Mouse (Mus musculus): ENCODE results near the gene Hhatl. TPM values are rescaled to one million over a fixed set of nuclear protein-coding genes. Genes with fewer than 3 reads are reported as not detected.

Gene Hhatl
- polyA plus RNA-seq, 2 experiments, result 1.7 to 1.9 TPM

DNA sequence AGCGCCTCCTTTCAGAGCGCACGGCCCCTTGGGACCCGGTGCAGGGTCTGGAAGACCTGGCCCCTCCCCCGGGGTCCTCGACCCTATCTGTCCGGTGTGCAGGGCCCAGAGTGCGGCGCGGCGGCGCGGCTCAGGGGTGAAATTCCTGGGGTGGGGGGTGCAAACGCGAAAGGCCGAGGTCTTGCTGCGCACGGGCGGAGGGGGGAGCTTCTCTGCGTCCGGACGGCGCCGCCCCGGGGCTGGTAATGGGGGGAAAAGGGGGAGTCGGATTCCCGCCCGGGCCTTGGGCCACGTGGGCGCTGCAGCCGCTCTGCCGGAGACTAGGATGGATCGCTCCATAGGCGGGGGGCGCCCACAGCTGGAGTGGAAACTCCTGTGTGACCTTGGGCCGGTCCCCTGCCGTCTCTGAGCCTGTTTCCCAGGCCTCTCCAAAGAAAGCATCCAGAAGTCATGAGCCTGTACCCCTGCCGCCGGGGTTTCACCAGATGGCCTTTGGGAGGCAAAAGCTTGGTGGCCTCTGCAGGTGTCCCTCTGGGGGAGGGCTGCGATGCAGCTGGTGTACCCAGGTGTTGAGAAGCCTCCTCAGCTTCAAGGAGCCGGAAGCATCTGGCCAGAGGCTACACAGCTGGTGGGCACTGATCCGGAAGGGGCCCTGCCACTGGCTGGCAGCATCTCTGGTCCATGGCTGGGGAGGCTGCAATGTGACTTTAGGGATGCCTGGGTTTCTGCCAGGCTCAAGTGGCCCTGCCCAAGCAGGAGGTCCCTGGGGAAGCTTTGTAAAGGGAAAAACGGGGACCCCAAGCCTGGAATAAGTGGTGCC lies 31.8 kb downstream of the Hhatl start:
- peak overlapping the region; percentile 97 for H3K9ac ChIP-seq (ENCODE audit: low read depth, low read length, severe bottlenecking)
- H3K4me3 ChIP-seq (replicated peaks; ENCODE audit: low read length), result peak overlapping the region; percentile 90
- H3K4me2 ChIP-seq (replicated peaks; ENCODE audit: low read depth, low read length, severe bottlenecking), result peak overlapping the region; percentile 84
- no peaks in the 10 kb centered on the region for H3K27me3 ChIP-seq (ENCODE audit: control insufficient read depth, insufficient read depth, low read length)
- WGBS, result 2% methylated on average over 34 of the region's 43 CpGs
- H3K9me3 ChIP-seq (ENCODE audit: control insufficient read depth, low read length), result no peaks in the 10 kb centered on the region
- H3K36me3 ChIP-seq (ENCODE audit: control insufficient read depth, insufficient read depth, low read length), result peaks cover 46% of the 10 kb centered on the region
- ATAC-seq (ENCODE audit: low FRiP score, low read depth) (peak; percentile 73), DNase-seq (ENCODE audit: low spot score) (peak; percentile 78)
- peaks cover 26% of the 10 kb centered on the region for H3K4me1 ChIP-seq (ENCODE audit: control insufficient read depth, insufficient read depth, low read length)
- TF ChIP-seq POLR2A (IDR thresholded peaks at IDR 0.05; ENCODE audit: borderline replicate concordance, extremely low read depth, insufficient read depth, insufficient read length), result no peak
- H3K27ac ChIP-seq (replicated peaks; ENCODE audit: low read depth, low read length), result peak overlapping the region; percentile 95

DNA sequence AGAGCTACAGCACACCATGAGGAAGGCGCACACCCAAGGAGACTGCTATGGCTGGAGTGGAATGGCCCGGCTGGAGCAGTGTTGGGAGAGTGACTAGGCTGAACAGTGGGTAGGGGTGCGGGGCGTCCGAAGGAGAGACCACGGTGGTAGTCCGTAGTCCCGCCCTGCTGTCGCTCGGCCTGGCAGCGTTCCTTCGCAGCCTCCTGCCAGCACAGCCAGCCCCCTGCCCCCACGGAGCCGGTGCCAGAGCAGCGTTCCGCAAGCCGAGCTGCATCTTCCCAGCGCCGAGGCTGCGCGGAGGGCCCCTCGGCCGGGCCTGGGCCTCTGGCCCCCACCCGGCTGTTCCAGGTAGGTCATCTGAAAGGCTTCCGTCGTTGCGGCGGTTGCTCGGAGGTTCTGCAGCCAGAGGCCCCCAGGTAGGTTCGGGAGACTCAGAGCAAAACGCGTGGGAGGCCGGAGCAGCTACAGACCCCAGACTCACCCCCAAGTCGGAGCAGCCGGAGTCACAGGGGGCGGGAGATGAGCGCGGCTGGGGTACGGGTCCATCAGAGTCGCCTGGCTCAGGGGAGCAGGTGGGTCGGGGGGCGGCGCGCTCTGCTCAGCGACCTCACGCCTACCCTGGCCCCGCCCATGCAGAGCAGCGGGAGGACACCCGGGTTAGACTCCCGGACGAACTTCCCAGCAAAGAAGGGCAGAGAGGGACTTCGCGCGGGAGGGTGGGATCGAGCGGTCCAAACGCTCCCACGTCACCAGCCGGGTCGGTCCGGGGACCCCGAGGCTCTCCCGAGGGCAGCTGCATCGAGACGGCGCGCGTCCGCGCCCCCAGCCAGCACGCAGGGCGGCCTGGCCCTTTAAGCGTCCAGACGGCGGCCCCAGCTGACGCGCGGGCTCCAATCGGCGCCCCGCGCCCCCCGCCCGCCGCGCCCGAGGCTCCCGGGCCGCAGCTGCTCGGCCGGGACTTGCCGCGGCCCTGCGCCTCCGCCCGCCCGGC lies 32.9 kb downstream of the Hhatl start, which contains the start of gene Zfp651:
Gene Zfp651, plus strand, starts transcription at position 240 of the 991 bp plus-strand sequence.
- peaks cover 46% of the 10 kb centered on the region for H3K36me3 ChIP-seq (ENCODE audit: control insufficient read depth, insufficient read depth, low read length)
- DNase-seq (ENCODE audit: low spot score) (peak; percentile 71), ATAC-seq (ENCODE audit: low FRiP score, low read depth) (peak; percentile 77)
- under 1% methylated on average over 49 of the region's 97 CpGs for WGBS
- no peaks in the 10 kb centered on the region for H3K27me3 ChIP-seq (ENCODE audit: control insufficient read depth, insufficient read depth, low read length)
- peak within 1 kb of the TSS; percentile 84 for H3K4me2 ChIP-seq (replicated peaks; ENCODE audit: low read depth, low read length, severe bottlenecking)
- no peaks in the 10 kb centered on the region for H3K9me3 ChIP-seq (ENCODE audit: control insufficient read depth, low read length)
- peak within 1 kb of the TSS; percentile 95 for H3K27ac ChIP-seq (replicated peaks; ENCODE audit: low read depth, low read length)
- no peak for TF ChIP-seq POLR2A (IDR thresholded peaks at IDR 0.05; ENCODE audit: borderline replicate concordance, extremely low read depth, insufficient read depth, insufficient read length)
- H3K9ac ChIP-seq (ENCODE audit: low read depth, low read length, severe bottlenecking), result peak within 1 kb of the TSS; percentile 97
- H3K4me3 ChIP-seq (replicated peaks; ENCODE audit: low read length), result peak within 1 kb of the TSS; percentile 90
- peaks cover 26% of the 10 kb centered on the region for H3K4me1 ChIP-seq (ENCODE audit: control insufficient read depth, insufficient read depth, low read length)

DNA sequence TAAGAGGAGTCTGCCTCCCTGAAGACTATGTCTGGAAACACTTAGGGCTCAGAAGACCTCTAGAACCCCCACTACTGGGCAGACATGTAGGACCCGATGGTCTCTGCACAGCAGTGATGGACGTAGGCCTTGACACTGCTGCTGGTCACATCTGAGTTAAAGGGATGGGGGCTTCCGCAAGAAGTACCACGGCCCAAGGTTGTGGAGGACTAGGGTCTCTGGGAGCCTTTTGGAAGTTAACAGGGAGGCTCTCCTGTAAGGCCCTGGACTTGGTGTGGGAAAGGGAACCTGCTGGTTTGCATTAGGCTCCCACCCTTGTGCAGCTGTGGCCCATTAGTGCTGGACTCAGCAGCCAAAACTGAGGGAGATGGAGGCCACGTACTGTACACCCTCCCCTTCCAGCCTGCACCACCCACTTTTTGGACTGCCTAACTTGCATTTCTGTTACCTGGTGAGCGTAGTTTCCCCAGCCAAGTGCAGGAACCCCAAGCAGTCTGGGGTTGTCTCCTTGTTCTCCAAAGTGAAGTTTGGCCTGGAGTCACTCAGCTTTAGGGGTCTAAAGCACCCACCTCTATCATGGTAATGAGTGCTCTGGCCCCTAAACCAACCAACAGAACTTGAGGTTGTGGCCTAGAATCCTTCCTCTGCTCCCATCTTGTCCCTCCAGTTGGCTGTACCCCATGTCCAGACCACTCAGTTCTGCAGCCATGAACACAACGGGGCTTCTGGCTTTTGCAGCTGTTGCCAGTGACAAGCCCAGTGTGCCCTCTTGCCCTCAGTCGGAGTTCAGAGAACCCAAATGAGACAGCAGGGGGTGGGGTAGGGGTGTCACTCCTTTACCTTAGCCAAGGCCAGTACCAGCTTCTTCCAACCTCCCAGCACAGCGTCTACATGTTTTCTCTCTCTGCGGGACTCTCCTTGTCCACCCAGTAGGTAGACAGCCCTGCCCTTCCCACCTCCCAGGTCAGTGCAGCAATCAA lies 34.2 kb downstream of the Hhatl start:
- Histone ChIP-seq H3K4me2 (replicated peaks; ENCODE audit: low read depth, low read length, severe bottlenecking) (peak overlapping the region; percentile 84), H3K4me3 (replicated peaks; ENCODE audit: low read length) (peak overlapping the region; percentile 90), H3K9ac (ENCODE audit: low read depth, low read length, severe bottlenecking) (peak overlapping the region; percentile 97), H3K9me3 (ENCODE audit: control insufficient read depth, low read length) (no peaks in the 10 kb centered on the region), H3K27me3 (ENCODE audit: control insufficient read depth, insufficient read depth, low read length) (no peaks in the 10 kb centered on the region), H3K27ac (replicated peaks; ENCODE audit: low read depth, low read length) (peak overlapping the region; percentile 95), H3K4me1 (ENCODE audit: control insufficient read depth, insufficient read depth, low read length) (peaks cover 26% of the 10 kb centered on the region), H3K36me3 (ENCODE audit: control insufficient read depth, insufficient read depth, low read length) (peaks cover 45% of the 10 kb centered on the region)
- peak; percentile 81 for DNase-seq (ENCODE audit: low spot score)
- ATAC-seq (ENCODE audit: low FRiP score, low read depth), result peak; percentile 36
- WGBS, result 24% methylated on average over 10 of the region's 10 CpGs
- no peak for TF ChIP-seq POLR2A (IDR thresholded peaks at IDR 0.05; ENCODE audit: borderline replicate concordance, extremely low read depth, insufficient read depth, insufficient read length)

DNA sequence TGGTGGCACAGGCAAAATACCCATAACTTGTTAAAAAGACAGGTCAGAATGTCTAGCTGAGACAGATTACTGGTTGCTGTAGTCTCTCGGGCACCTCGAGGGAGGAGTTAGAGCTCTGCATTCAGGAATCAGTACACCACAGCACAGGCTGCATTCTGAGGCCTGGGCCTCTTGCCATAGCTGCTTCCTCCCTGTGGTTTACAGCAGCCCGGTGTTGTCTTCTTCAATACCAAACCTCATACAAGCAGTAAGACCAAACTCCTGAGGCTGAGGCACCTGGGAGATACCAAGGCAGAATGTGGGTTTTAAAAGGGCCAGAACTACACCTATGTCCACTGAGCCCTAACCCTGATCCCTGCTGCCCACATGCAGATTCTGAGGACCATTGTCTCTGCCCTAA lies 34.9 kb downstream of the Hhatl start:
- Histone ChIP-seq H3K36me3 (ENCODE audit: control insufficient read depth, insufficient read depth, low read length) (peaks cover 44% of the 10 kb centered on the region), H3K4me2 (replicated peaks; ENCODE audit: low read depth, low read length, severe bottlenecking) (peak overlapping the region; percentile 84; the same call in 1 of the 2 replicates), H3K27me3 (ENCODE audit: control insufficient read depth, insufficient read depth, low read length) (no peaks in the 10 kb centered on the region), H3K9me3 (ENCODE audit: control insufficient read depth, low read length) (no peaks in the 10 kb centered on the region), H3K9ac (ENCODE audit: low read depth, low read length, severe bottlenecking) (no peak overlapping the region; the same call in 1 of the 2 replicates), H3K27ac (replicated peaks; ENCODE audit: low read depth, low read length) (peak overlapping the region; percentile 95), H3K4me1 (ENCODE audit: control insufficient read depth, insufficient read depth, low read length) (peaks cover 26% of the 10 kb centered on the region), H3K4me3 (replicated peaks; ENCODE audit: low read length) (no peak overlapping the region)
- no peak for TF ChIP-seq POLR2A (IDR thresholded peaks at IDR 0.05; ENCODE audit: borderline replicate concordance, extremely low read depth, insufficient read depth, insufficient read length)
- peak; percentile 66 for DNase-seq (ENCODE audit: low spot score)
- ATAC-seq (ENCODE audit: low FRiP score, low read depth), result no peak
- 46% methylated on average over 3 of the region's 3 CpGs for WGBS
